Mouse (Mus musculus) intestine, embryonic 16.5 days (tissue): ENCODE measurements around the gene Ap3b1. TPM values are rescaled to one million over a fixed set of nuclear protein-coding genes. Genes with fewer than 3 reads are reported as not detected.

Experiments used
- ATAC-seq: fragments of 200-750 bp; cut with Nextera tagmentation; 2 replicates; pipeline ENCODE4 v1.8.0; 2017; ENCODE audit warnings: moderate TSS enrichment, moderate library complexity
- H3K27ac ChIP-seq: fragments of 300-500 bp; sonication (generic); 2 replicates; pipeline ENCODE4 v1.5.1; 2014; ENCODE audit warnings: mild to moderate bottlenecking, low read length
- H3K27me3 ChIP-seq: fragments of 300-500 bp; sonication (generic); replicated peaks from 2 replicates; pipeline ENCODE4 v1.6.1; 2014; ENCODE audit warnings: low read length, control low read depth, mixed read lengths; ENCODE audit not compliant: control insufficient read depth, insufficient read depth
- H3K36me3 ChIP-seq: fragments of 300-500 bp; sonication (generic); 2 replicates; pipeline ENCODE4 v1.6.1; 2014; ENCODE audit warnings: low read length, control low read depth; ENCODE audit not compliant: control insufficient read depth, insufficient read depth
- H3K4me1 ChIP-seq: fragments of 300-500 bp; sonication (generic); 2 replicates; pipeline ENCODE4 v1.6.1; 2014; ENCODE audit warnings: low read length, control low read depth, mixed read lengths; ENCODE audit not compliant: control insufficient read depth, insufficient read depth
- H3K4me2 ChIP-seq: fragments of 300-500 bp; sonication (generic); 2 replicates; pipeline ENCODE4 v1.6.1; 2014; ENCODE audit warnings: low read depth, low read length, control low read depth
- H3K4me3 ChIP-seq: fragments of 300-500 bp; sonication (generic); 2 replicates; pipeline ENCODE4 v1.5.1; 2014; ENCODE audit warnings: mild to moderate bottlenecking, low read length
- H3K9ac ChIP-seq: fragments of 300-500 bp; sonication (generic); 2 replicates; pipeline ENCODE4 v1.6.1; 2014; ENCODE audit warnings: low read depth, low read length
- H3K9me3 ChIP-seq: fragments of 300-500 bp; sonication (generic); 2 replicates; pipeline ENCODE4 v1.6.1; 2016; ENCODE audit warnings: low read length, control low read depth; ENCODE audit not compliant: control insufficient read depth
- WGBS: fragments of 180-500 bp; shearing (Covaris S2); extraction: QIAGEN DNeasy Blood & Tissue Kit; methylation state at CpG from one replicate; pipeline ENCODE4 v1.1.7; 2014; 5-methylcytosine and 5-hydroxymethylcytosine counted together
- microRNA-seq: library from miRNA; unstranded; fragments of <30 nt; microRNA quantifications from one replicate; pipeline ENCODE4, GENCODE M21; 2016
- polyA plus RNA-seq: library from polyadenylated mRNA; unstranded; fragments of >200 nt; fragmentation: Nextera tagmentation; extraction: Ambion mirVana; gene quantifications from 2 replicates; pipeline ENCODE4 v1.2.1, GENCODE M21; 2015

Gene Ap3b1
- polyA plus RNA-seq, 1 experiment from 2014 or later: 48.9 TPM

- no peak for ATAC-seq
- Histone ChIP-seq H3K4me3 (no peak overlapping the region), H3K36me3 (no peaks in the 10 kb centered on the region), H3K27ac (no peak overlapping the region), H3K27me3 (no peaks in the 10 kb centered on the region), H3K4me2 (no peak overlapping the region), H3K9me3 (no peaks in the 10 kb centered on the region), H3K9ac (no peak overlapping the region), H3K4me1 (no peaks in the 10 kb centered on the region)
- WGBS: 72% methylated on average over 9 of the region's 9 CpGs
These were observed 248.5 kb downstream of the Ap3b1 start for GRCm38 (mm10) chr13:94607035-94607860.

GRCm38 (mm10) chr13:94607861-94608223 lies 249.1 kb downstream of the Ap3b1 start:
- Histone ChIP-seq H3K4me1 (no peaks in the 10 kb centered on the region), H3K9me3 (no peaks in the 10 kb centered on the region), H3K4me3 (no peak overlapping the region), H3K9ac (no peak overlapping the region), H3K27me3 (no peaks in the 10 kb centered on the region), H3K4me2 (no peak overlapping the region), H3K27ac (no peak overlapping the region), H3K36me3 (no peaks in the 10 kb centered on the region)
- 61% methylated on average over 7 of the region's 7 CpGs for WGBS
- ATAC-seq: no peak

- H3K4me2 ChIP-seq: no peak overlapping the region
- 17% methylated on average over 11 of the region's 11 CpGs for WGBS
- no peak for ATAC-seq
- H3K9me3 ChIP-seq: no peaks in the 10 kb centered on the region
- no peaks in the 10 kb centered on the region for H3K36me3 ChIP-seq
- H3K27ac ChIP-seq: no peak overlapping the region
- no peaks in the 10 kb centered on the region for H3K27me3 ChIP-seq
- no peak overlapping the region for H3K9ac ChIP-seq
- no peak overlapping the region for H3K4me3 ChIP-seq
- no peaks in the 10 kb centered on the region for H3K4me1 ChIP-seq
These were observed 249.7 kb downstream of the Ap3b1 start for GRCm38 (mm10) chr13:94608420-94608831.

GRCm38 (mm10) chr13:94608947-94609346 lies 250.2 kb downstream of the Ap3b1 start:
- Histone ChIP-seq H3K36me3 (no peaks in the 10 kb centered on the region), H3K27ac (no peak overlapping the region), H3K4me1 (no peaks in the 10 kb centered on the region), H3K9ac (no peak overlapping the region), H3K4me3 (no peak overlapping the region), H3K4me2 (no peak overlapping the region), H3K9me3 (no peaks in the 10 kb centered on the region), H3K27me3 (no peaks in the 10 kb centered on the region)
- no peak for ATAC-seq
- WGBS: 74% methylated on average over 10 of the region's 10 CpGs

Small RNA genes within 50 kb of the gene (microRNA-seq; reads per million reads assigned to microRNA genes)
- gene Gm25109: not detected

Other genes with a start within 250 kb of the Ap3b1 start
- gene Scamp1, start 73.1 kb upstream of the Ap3b1 start, polyA plus RNA-seq: 26.9 and 29.1 TPM in 2 replicates